Mouse (Mus musculus) forelimb bud, embryonic 11.5 days (tissue): Measurements from ENCODE around the gene Pclaf.

Source experiments
- DNase-seq: peaks from one replicate; pipeline ENCODE4 v3.0.0-alpha.2; 2012; ENCODE audit warnings: low read depth, low spot score

Gene Pclaf

DNA sequence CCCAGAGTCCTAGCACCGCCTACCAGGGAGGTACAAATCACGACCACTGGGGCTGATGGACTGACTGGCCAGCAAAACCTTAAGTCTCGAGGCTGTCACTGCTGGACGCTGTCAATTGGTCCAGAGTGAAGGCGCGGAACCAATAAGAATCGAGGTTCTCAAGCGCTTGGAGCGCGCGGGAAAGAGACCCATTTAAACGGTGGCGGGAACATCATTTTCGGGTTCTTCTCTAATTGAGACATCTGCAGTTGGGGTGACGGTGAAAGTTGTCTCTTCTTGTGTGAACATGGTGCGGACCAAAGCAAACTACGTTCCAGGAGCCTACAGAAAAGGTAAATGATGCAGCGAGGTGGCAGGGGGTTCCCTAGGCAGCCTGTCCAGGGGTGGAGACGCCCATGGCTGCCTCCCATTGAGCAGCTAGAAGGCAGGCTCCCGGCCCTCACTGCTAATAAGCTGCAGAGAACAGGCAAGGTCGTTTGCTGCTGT lies at the start of gene Pclaf:
Gene Pclaf (plus strand): TSS at position 95 of the 486 bp plus-strand sequence.
- DNase-seq, result peak; percentile 95

DNA sequence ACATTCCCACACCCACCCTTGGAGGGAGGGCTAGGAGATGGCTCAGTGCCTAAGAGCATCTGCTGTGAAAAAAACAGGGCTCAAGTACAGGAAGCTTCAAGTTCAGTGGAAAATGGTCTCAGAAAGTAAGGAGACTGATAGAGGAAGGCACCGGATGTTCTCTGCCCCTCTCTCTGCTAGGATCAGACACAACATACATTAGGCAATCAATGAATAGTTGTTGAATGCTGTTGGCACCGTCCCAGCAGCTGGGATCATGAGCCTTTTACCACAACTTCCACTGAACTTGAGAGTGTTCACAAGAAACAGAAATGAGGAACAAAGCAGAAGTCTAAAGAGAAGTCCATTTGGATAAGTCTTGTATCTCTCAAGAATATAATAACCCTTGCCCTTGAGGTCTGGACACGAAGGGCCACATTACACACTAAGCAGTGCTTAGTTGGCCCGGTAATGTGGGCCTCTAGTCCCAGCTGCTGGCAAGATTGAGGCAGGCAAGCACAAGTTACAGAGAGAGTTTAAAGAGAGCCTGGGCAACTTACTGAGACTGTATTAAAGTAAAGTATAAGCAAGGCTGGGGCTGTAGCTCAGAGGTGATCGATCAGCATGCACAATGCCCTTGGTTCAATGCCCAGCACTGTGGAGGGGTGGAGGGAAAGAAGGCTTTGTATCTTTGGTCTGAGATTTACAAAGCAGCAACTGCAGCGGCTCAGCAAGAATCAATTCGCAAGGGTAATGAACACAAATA lies 45.4 kb upstream of the Pclaf start:
- DNase-seq, result no peak

DNA sequence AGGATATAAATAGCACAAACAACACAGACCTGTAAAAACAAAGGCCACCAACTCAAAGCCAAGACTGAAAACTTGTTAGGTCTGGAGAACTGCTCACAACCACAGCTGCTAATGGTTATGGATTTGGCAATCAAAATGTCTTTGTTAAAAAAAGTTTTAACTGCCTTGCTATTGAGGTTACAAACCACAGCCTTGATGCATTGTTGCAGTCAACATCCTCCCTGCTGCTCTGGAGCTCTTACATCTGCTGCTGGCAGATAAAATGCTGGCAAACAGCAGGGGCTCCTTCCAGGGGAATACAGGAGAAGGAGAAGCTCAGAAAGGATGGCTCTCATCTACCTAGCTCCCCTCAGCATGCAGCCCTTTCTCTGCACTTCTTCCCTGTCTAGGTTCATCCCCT lies 41.9 kb upstream of the Pclaf start:
- DNase-seq, result peak; percentile 12

DNA sequence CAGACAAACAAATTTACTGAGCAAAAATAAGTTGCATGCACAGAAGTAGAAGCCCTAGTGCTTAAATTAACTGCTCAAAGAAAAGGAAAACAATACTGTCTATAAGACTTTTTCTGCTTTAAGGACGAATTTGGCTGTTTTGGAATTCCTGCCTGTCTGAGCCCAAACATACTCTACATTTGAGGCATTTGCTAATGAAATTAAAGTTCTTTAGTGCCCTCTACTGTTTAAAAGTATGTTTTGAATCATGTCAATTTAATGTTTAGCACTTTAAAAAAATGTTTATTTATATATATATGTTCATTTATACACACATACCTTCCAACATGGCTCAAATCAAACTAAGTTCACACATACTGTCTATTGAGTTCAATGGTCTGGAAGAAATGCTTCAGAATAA lies 39.8 kb upstream of the Pclaf start:
- DNase-seq, result no peak

DNA sequence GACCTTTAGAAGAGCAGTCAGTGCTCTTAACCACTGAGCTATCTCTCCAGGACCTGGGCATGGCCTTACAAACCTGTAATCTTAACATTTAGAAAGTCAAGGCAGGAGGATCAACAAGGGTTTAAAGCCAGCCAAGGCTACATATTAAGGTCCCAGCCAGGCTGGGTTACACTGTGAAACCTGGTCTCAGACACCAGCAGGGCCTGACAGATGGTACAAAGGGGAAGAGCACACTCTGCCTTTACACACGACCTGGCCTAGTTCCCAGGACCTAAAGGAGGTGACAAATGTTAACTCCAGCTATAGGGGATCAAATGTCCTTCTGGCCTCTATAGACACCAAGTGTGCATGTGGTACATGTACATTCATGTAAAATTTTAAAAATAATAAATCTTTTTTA lies 30.4 kb upstream of the Pclaf start:
- no peak for DNase-seq

DNA sequence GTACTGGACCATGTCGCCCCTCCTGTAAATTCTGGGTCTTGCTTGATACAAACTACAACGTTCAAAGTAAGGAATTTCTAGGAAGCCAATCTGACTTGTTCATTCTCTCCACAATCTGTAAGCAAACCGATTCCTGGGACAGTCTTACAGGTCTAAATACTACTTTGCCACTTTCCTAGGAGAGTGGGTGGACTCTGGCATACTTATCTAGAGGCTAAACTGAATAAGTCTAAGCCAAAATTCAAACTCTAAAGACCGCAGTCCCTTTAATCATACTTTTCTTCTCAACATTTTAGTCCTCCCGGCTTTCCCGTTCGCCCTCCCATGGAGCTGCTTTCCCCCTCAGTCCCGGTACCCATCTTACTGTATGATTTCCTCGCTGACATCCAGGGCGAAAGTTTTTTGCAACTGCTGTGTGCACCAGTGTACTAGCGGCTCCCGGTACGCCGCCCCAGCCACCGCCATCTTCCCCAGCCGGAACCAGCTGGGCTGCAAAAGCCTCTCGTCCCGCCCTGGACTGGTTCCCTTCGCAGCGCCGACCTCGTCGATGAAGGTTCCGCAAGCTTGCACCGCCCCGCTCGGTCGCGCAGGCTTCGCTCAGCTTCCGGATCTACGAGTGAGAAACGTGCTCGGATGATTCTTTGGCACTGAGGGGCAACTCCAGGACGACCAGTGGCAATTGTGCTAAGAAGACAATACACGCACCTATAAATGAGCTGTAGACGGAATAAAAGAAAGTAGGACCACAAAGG lies 5.3 kb upstream of the Pclaf start:
- peak; percentile 89 for DNase-seq

DNA sequence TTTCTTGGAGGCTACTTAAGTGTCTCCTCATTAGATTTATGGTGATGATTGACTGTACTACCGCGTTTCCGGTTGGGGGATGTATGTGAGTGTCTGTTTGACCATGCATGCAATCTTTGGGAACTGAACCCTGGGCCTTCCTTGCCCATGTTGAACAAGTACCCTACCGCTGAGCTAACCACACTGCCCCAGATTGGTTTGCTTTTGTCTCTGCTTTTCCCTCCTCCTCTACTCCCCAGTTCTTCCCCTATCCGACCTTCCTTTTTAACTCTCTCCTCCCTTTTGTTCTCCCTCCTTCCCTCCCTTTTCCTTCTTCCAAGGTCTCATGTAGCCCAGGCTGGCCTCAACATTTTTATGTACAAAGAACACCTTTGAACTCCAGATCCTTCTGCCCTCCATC lies 1.1 kb downstream of the Pclaf start:
- peak; percentile 23 for DNase-seq

DNA sequence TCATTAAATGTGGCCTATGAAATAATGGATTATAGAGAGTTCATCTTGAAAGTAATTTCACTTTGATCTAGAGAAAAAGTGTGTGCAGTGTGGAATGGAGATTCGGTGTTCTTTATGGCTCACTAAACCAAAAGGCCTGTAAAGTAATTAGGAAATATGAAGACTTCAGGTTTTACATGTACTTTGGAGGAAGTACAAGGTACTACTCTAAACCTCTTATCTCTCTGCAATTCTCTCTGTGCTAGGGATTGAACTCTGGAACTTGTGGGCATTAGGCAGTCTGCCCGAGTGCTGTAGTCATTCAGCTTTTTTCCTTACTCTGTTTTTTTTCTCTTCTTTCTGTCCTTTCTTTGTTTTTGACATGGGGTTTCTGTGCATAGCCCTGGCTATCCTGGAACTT lies 6.9 kb downstream of the Pclaf start:
- DNase-seq, result no peak

DNA sequence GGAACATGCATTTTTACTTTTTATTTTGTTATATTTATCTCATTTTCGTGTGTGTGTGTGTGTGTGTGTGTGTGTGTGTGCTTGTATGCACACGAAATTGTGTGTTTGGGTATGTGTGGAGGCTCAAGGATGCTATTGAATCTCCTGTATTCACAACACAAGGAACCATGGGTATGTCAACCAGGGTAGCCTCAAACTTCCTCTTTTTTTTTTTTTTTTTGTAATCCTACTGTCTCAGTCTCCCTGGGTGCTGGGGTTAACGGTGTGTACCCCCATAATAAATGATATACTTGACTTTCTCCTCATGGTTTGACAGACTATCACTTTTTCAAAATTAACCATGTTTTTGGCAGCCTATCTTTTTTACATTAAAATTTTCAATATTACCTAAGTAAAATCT lies 12.8 kb downstream of the Pclaf start:
- DNase-seq, result no peak

DNA sequence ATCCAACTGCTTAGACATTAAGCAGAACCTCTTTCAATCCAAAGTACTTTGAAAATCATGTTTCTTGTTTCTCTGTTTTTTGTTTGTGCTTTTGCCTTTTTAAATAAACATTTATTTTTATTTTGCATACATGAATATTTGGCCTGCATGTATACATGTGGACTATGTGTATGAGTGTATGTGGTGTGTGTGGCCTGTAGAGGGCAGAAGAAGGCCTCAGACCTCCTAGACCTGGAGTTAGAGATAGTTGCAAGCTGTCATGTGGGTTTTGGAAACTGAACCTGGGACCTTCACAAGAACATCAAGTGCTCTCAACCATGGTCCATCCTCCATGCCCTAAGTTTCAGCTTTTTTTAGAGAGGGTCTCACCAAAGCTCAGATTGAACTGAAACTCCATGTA lies 13.4 kb downstream of the Pclaf start:
- DNase-seq, result no peak

DNA sequence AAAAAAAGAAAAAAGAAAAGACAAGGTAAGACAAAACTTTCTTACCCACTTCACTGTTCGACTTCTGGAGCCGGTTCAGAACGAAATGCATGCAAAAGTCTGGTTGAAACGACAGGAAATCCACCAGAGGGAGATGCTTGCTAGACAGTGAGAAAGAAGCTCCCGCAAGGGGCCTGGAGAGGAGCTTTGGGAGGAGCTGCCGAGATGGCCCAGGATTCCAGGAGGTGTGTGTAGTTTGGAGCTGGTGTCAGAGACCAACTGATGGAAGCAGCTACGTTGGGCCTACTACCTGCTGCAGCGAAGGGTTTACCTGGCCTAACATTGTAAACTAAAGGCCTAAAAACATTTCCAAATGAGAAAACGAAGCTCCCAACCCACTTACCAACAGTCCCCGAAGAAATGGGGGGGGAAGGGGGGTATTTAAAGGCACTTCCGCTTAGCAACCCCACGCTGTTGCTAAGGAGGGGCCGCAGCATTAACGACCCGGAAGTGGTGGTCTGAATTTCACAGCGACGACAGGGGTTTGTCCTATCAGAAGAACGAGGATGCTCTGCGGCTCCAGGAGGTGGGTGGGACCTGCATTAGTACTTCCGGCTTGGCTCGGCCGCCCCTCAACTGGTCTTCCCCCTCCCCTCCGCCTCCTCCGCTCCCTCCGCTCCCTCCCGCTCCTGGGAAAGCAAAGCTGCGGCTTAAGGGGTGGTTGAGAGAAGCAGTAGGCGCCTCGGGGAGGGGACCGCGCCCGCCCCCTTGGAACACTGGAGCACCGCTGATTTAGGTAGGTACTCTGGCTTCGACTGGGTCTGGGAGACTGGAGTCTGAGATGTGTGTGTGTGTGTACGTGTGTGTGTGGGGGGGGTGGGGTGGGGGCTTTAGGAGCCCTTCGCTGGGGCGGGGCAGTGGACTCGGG lies 18.6 kb downstream of the Pclaf start, which contains the start of the genes Trip4 and Csnk1g1:
Gene Trip4 (minus strand): TSS at position 401 of the 907 bp plus-strand sequence.
Gene Csnk1g1 (plus strand): TSS at position 531 of the 907 bp plus-strand sequence.
- DNase-seq, result peak; percentile 95

DNA sequence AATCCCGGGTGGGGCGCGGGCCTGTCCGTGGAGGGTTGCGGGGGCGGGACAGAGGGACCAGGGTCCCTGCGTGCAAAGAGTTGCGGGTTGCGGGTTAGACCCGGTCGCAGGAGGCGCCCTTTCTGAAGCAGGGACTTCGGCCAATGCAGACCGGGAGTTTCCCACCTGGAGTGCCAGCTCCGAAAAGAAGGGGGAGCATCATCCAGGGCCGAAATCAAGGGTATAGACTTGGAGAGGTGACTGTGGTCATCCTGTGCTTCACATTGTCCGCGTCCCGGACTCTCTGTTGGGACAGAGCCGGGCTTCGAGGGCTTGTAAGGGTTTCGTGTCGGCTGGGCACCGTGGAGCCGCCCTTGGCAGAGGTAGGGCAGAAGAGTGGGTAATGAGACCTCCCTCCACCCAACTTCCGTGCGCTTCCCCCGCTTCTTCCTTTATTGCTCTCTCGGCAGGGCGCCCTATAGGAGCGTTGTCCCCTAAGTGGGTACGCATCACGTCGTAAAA lies 19.3 kb downstream of the Pclaf start:
- peak; percentile 42 for DNase-seq

DNA sequence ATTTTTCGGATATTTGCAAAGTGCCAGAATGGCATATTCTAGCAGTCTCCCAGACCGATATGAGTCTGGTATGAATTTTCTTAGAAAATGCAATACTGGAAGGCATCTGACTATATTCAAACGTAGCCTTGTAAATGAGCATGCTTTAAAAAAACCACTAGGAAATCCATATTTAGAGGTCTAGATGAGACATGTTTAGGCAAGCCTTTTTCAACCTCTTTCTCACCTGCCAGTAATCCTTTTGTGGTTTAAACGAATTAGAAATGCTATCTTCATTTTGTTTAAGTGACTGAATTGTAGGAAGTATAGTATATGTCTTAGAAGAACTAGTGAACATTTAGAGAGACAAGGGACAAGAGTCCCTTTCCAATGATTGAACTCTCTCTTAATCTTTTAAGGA lies 19.8 kb downstream of the Pclaf start:
- DNase-seq, result no peak

DNA sequence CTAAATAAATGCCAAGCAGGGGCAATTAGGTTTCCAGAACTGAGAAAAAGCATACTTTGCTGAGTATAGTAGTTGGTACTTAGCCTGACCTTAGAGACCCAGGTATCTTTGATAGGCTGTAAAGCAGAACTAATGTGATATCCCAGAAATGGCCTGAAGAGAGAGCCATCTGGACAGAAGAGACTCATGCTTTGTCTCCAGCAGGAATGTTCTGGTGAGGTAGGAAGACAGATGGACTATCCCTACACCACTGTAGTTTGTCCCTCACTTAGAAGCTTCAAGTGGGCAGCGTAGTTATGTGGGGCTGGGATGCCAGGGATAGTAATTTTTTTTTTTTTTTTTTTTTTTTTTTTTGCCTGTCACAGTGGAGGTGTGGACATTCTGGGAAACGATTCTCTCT lies 23.9 kb downstream of the Pclaf start:
- no peak for DNase-seq

DNA sequence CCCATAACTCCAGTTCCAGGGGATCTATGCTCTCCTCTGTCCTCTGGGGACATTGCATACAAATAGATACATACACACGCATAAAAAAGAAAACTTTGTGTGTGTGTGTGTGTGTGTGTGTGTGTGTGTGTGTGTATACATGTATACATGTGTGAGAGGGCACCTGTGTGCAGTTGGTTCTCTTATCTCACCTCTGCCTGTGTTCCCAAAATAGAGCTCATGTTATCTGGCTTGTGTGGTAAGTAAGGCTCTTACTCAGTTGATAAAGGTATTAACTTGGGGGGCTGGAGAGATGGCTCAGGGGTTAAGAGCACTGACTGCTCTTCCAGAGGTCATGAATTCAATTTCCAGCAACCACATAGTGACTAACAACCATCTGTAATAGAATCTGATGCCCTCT lies 27.0 kb downstream of the Pclaf start:
- no peak for DNase-seq

DNA sequence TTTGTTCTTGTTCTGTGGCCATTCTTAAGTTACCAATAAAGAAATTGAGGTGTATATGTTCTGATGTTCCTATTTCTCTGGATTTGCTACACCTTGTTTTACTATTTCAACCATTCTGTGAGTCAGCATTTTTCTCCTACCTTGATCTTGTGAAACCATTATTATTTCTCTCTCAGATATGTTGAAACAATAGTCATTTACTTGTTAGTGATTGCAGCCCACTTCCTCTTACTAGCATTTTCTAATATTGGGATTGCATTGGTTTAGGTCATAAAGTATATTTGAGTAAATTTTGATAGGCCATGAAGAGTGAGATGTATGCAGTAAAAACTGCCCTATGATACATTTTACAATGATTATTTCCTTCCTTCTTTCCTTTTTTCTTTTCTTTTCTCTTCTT lies 38.4 kb downstream of the Pclaf start:
- no peak for DNase-seq

DNA sequence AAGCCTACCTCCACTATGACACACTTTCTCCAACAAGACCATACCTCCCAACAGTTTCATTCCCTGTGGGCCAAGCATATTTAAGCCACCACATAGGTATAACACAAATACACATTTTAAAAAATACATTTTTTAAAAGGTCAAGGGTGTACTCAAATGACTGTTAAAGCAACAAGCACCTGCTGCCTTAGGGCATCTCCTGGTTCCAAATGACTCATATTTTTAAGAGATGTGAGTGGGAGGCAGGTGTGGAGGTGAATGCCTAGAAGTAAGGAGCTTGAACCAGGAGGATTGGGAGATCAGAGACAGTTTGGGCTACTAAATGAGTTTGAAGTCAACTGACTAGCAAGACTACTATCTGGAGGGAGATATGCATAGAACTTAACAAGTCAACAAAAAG lies 39.8 kb downstream of the Pclaf start:
- DNase-seq, result no peak

DNA sequence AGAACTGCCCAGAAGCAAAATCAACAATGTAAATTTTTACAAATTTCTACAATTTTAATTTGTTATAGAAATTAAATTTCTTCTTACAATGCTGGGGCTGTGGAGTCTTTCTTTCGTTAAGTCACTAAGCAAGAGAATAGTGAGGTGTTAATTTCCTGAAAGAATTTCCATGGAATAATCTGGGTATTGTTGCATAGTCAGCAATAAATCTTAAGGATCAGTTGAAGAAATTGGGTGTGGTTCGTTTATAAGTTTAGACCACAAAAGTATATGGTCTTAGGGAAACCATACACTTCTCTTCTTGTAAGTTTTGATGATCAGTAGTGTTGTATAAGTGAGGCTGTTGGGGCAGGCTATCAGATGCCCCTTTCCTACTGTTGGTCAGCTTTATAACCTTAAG lies 47.5 kb downstream of the Pclaf start:
- no peak for DNase-seq

DNA sequence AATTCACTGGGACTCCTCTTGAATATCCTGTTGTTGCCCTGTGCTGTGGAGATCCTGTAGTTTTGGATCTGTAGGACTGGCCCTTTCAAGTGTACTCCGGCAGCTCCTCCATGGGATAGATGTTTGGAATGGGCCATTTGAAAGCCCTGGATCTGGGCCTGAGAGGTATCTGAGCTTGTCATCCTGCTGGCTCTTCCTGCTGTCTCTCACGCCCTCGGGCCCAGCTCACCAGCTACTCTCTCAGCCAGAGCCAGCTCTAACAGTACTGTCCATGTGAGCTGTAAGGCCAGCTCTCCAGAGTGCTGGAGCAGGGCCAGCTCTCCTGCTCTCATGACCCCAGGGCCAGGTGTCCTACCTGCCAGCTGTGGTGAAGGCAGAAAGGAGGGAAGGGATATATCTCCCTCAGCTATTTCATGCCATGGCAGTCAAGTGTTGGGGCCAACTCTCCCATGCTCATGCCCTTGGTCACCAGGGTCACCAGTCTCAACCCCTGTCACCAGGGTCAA lies 61.1 kb downstream of the Pclaf start:
- DNase-seq, result no peak
